8 mouse cellular contexts compared by ENCODE assay signal in the genomic region with DNA sequence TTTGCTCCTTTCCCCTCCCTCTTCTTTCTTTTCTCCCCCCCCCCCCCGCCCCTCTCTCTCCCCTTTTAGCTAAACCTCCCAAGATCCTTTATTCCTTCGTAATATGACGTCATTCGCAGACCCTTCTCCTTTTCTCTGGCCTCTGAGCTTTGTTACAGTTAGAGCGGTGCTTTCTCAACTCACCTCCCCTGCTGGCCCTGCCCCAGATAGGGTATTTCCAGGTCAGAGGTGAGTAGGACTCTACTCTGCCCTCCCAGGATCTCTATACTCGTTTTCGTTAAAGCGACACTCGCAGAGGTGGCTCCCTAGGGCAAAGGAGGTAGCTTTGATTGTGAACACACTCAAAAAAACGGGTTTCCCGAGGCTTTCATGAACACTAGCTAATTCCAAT. TPM values are rescaled to one million over a fixed set of nuclear protein-coding genes. Genes with fewer than 3 reads are reported as not detected.
DNase-seq lines count a peak whose midpoint lies in the region; ATAC-seq and TF ChIP-seq lines count a peak whose summit lies in the region.

No protein-coding gene starts in this region.

- peaks cover 25% of the 10 kb centered on the region for H3K27me3 ChIP-seq in heart, embryonic 13.5 days (replicated peaks)
- no peaks in the 10 kb centered on the region for H3K27me3 ChIP-seq in embryonic facial prominence, embryonic 11.5 days (ENCODE audit: control insufficient read depth, insufficient read depth, low read length)
- H3K27me3 ChIP-seq in hindbrain, postnatal 0 days (ENCODE audit: insufficient read depth, low read length), result no peaks in the 10 kb centered on the region
- 0 out of 2 replicates have a peak, but pooled peaks cover 3% of the 10 kb centered on the region for H3K27me3 ChIP-seq in midbrain, embryonic 13.5 days

- no peak for ATAC-seq in heart, embryonic 13.5 days (ENCODE audit: extremely low read depth, insufficient number of reproducible peaks, low FRiP score, low TSS enrichment)
- peak; percentile 31; the same call in 1 of the 2 replicates for ATAC-seq in embryonic facial prominence, embryonic 11.5 days (replicated peaks; ENCODE audit: insufficient number of reproducible peaks, low FRiP score, low TSS enrichment, low read depth)
- ATAC-seq in hindbrain, postnatal 0 days, result no peak
- ATAC-seq in midbrain, embryonic 13.5 days, result peak; percentile 47; the same call in 1 of the 2 replicates

- no peaks in the 10 kb centered on the region for H3K9me3 ChIP-seq in heart, embryonic 13.5 days
- H3K9me3 ChIP-seq in embryonic facial prominence, embryonic 11.5 days (replicated peaks; ENCODE audit: control insufficient read depth, low read length), result no peaks in the 10 kb centered on the region
- no peaks in the 10 kb centered on the region for H3K9me3 ChIP-seq in hindbrain, postnatal 0 days (ENCODE audit: low read length)
- H3K9me3 ChIP-seq in midbrain, embryonic 13.5 days, result no peaks in the 10 kb centered on the region

- H3K9ac ChIP-seq in heart, embryonic 13.5 days, result peak overlapping the region; percentile 69
- peak overlapping the region; percentile 19 for H3K9ac ChIP-seq in embryonic facial prominence, embryonic 11.5 days (replicated peaks; ENCODE audit: low read length)
- H3K9ac ChIP-seq in hindbrain, postnatal 0 days (replicated peaks; ENCODE audit: low read length), result peak overlapping the region; percentile 37; the same call in 1 of the 2 replicates
- peak overlapping the region; percentile 36 for H3K9ac ChIP-seq in midbrain, embryonic 13.5 days (replicated peaks)

- TF ChIP-seq CTCF in hindbrain, postnatal 0 days (IDR thresholded peaks at IDR 0.05; ENCODE audit: low read depth), result no peak

- H3K4me2 ChIP-seq in heart, embryonic 13.5 days, result peak overlapping the region; percentile 73
- peak overlapping the region; percentile 29 for H3K4me2 ChIP-seq in embryonic facial prominence, embryonic 11.5 days (ENCODE audit: low read depth, low read length)
- peak overlapping the region; percentile 64 for H3K4me2 ChIP-seq in hindbrain, postnatal 0 days (ENCODE audit: low read depth, low read length)
- peak overlapping the region; percentile 61 for H3K4me2 ChIP-seq in midbrain, embryonic 13.5 days (replicated peaks)

- peak overlapping the region; percentile 39; the same call in 1 of the 2 replicates for H3K27ac ChIP-seq in heart, embryonic 13.5 days (replicated peaks)
- peak overlapping the region; percentile 43 for H3K27ac ChIP-seq in embryonic facial prominence, embryonic 11.5 days (replicated peaks; ENCODE audit: low read depth, low read length)
- H3K27ac ChIP-seq in hindbrain, postnatal 0 days, result no peak overlapping the region
- H3K27ac ChIP-seq in midbrain, embryonic 13.5 days, result peak overlapping the region; percentile 73

- no peaks in the 10 kb centered on the region for H3K36me3 ChIP-seq in heart, embryonic 13.5 days
- H3K36me3 ChIP-seq in embryonic facial prominence, embryonic 11.5 days (replicated peaks; ENCODE audit: control insufficient read depth, insufficient read depth, low read depth, low read length), result no peaks in the 10 kb centered on the region
- no peaks in the 10 kb centered on the region for H3K36me3 ChIP-seq in hindbrain, postnatal 0 days (ENCODE audit: insufficient read depth, low read length)
- H3K36me3 ChIP-seq in midbrain, embryonic 13.5 days, result no peaks in the 10 kb centered on the region

- peaks cover 20% of the 10 kb centered on the region for H3K4me1 ChIP-seq in heart, embryonic 13.5 days
- H3K4me1 ChIP-seq in embryonic facial prominence, embryonic 11.5 days (ENCODE audit: control insufficient read depth, insufficient read depth, low read length), result peaks cover 7% of the 10 kb centered on the region; the same call in 1 of the 2 replicates
- peaks cover 8% of the 10 kb centered on the region; the same call in 1 of the 2 replicates for H3K4me1 ChIP-seq in hindbrain, postnatal 0 days (ENCODE audit: insufficient read depth, low read length)
- H3K4me1 ChIP-seq in midbrain, embryonic 13.5 days (replicated peaks), result peaks cover 18% of the 10 kb centered on the region

- 9% methylated on average over 10 of the region's 11 CpGs for WGBS in heart, embryonic 13.5 days
- WGBS in embryonic facial prominence, embryonic 11.5 days, result 5% methylated on average over 10 of the region's 11 CpGs
- 12% methylated on average over 10 of the region's 11 CpGs for WGBS in hindbrain, postnatal 0 days
- 11% methylated on average over 10 of the region's 11 CpGs for WGBS in midbrain, embryonic 13.5 days

- H3K4me3 ChIP-seq in heart, embryonic 13.5 days, result peak overlapping the region; percentile 43
- peak overlapping the region; percentile 0; the same call in 1 of the 2 replicates for H3K4me3 ChIP-seq in embryonic facial prominence, embryonic 11.5 days (ENCODE audit: low read depth, low read length)
- peak overlapping the region; percentile 29 for H3K4me3 ChIP-seq in hindbrain, postnatal 0 days (ENCODE audit: low read length)
- H3K4me3 ChIP-seq in midbrain, embryonic 13.5 days (replicated peaks), result peak overlapping the region; percentile 35

- no peak for DNase-seq in heart, postnatal 4 days
- no peak for DNase-seq in embryonic facial prominence, embryonic 11.5 days (ENCODE audit: low spot score)
- no peak for DNase-seq in hindbrain, postnatal 0 days (ENCODE audit: low spot score)
- no peak for DNase-seq in natural killer cell, adult 2 months (ENCODE audit: low spot score in 2 of 2)
- no peak for DNase-seq in lung, postnatal 10 days
- no peak for DNase-seq in testis, postnatal 14 days (ENCODE audit: low spot score)

RNA-seq across cellular contexts. Expression of a gene that starts 45.0 kb away (rescaled TPM):
- polyA plus RNA-seq in heart, embryonic 13.5 days (2015; fragmentation: Nextera tagmentation; extraction: Ambion mirVana), result 25.9 and 28.0 TPM in 2 replicates
- total RNA-seq in heart, postnatal 4 days (2021), result 1 to 10 TPM; 9.1 to 9.8 TPM
- polyA plus RNA-seq in embryonic facial prominence, embryonic 11.5 days (2014; fragmentation: Nextera tagmentation; extraction: Ambion mirVana), result 49.1 and 56.4 TPM in 2 replicates
- 3.8 and 4.1 TPM in 2 replicates for total RNA-seq in hindbrain, postnatal 0 days (2014; rRNA removed)
- polyA plus RNA-seq in hindbrain, postnatal 0 days (2015; fragmentation: Nextera tagmentation; extraction: Ambion mirVana), result 37.0 and 43.3 TPM in 2 replicates
- 45.5 and 46.7 TPM in 2 replicates for polyA plus RNA-seq in midbrain, embryonic 13.5 days (2015; fragmentation: Nextera tagmentation; extraction: Ambion mirVana)

Comparison
In these comparisons a context has a peak if more than half of its experiments do, and no peak if none do; other contexts are left out.
1. ATAC-seq: peak in embryonic facial prominence, embryonic 11.5 days (single experiment) and midbrain, embryonic 13.5 days (single experiment); none in heart, embryonic 13.5 days (single experiment) and hindbrain, postnatal 0 days (single experiment).
2. H3K9ac ChIP-seq: peak in every context shown above with its lines; median percentile 69 in heart, embryonic 13.5 days; 37 in hindbrain, postnatal 0 days; 36 in midbrain, embryonic 13.5 days; 19 in embryonic facial prominence, embryonic 11.5 days.
3. Peak in every context shown above with its lines, with median percentiles within 50 percentile points of each other: H3K4me2 ChIP-seq and H3K4me3 ChIP-seq.